Mouse (Mus musculus): ENCODE data around the gene Tmem237.

GRCm38 (mm10) chr1:59102071-59102470 is 18.1 kb downstream of the Tmem237 start:
- TF ChIP-seq CTCF (IDR thresholded peaks at IDR 0.05; ENCODE audit: low read depth) (no peak), EP300 (IDR thresholded peaks at IDR 0.05; ENCODE audit: low read depth) (no peak)

Measured in heart, postnatal 0 days (tissue).